Mouse (Mus musculus) embryonic stem cell, embryonic (primary cell): ENCODE measurements at regions not wholly inside any gene's neighbourhood (a gene's known extent, or its start where the extent isn't known, plus 50 kb on each side); places are given as distances from the start of the nearest gene placed in this dataset.

Source experiments
- CTCF ChIA-PET, 4 experiments: fragments of 300-600 bp in 2 of 4; fragments of 350-600 bp in 2 of 4; sonication (Branson Sonifier 250); formaldehyde crosslinking; loops; one replicate each; lab custom pipeline; 2022; ENCODE audit warnings: inconsistent platforms in 2 of 4; lab: Charles Lee
- POLR2A ChIA-PET, 4 experiments: fragments of 300-600 bp in 2 of 4; fragments of 350-600 bp in 2 of 4; sonication (Branson Sonifier 250); formaldehyde crosslinking; loops; one replicate each; lab custom pipeline; 2022; ENCODE audit warnings: antibody characterized with exemption in 4 of 4, inconsistent platforms in 1 of 4; lab: Charles Lee

DNA sequence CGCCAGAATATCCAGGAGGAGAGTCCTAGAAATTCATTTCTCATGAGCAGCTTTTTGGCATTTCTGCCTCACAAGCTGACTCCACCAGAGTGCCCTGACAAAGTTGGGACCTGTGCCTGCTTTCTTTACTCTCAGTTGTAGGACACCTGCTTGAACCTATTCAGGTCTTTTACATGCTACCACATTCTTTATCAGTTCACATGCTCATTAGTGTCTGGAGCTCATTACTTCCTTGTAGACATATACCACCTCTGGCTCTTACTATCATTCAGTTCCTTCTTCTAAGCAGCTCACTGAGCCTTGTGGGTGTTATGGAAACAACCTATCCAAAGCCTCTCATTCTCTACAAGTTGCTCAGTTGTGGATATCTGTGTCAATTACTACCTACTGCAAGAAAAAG is 363.4 kb upstream of the Gm5150 start:
- CTCF ChIA-PET = no interaction called here
- POLR2A ChIA-PET = no interaction called here

DNA sequence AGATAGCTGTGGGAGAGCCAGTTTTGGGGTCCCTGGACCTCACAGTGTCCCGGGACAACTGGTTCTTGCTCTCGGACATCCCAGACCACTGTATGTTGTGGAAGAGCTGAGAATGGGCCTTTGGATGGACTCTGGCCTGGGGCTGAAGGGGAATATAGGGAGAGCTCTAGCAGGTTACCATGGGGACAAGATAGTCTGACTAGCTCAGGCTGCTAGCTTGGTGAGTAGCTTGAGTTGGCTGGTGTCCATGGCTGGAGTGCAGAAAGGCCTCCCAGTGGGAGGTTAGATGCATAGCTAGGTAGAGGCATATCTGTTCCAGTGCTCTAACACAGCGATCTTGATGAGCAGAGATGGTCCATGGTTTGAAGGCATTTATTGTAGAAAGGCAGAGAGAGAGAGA is 356.9 kb upstream of the Gm5150 start:
- ChIA-PET CTCF (no interaction called here), POLR2A (no interaction called here)

DNA sequence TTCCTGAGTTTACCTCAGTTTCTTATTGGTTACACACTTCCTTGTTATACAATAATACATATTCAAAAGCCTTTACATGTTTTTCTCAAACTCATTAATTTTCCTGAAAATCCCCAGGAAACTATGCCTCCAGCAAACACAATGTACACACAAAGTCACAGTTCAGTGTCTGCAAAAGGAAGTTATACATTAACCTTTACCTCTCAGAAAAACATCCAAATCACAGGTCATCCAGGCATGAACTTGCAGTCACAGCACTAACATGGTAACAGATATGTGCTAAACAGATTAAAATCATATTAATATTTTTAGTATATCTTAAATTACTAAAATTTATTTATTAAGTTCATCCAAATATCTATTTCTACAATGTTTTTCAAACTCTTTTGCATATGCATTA is 352.8 kb upstream of the Gm5150 start:
- POLR2A ChIA-PET = no interaction called here
- CTCF ChIA-PET = no interaction called here

DNA sequence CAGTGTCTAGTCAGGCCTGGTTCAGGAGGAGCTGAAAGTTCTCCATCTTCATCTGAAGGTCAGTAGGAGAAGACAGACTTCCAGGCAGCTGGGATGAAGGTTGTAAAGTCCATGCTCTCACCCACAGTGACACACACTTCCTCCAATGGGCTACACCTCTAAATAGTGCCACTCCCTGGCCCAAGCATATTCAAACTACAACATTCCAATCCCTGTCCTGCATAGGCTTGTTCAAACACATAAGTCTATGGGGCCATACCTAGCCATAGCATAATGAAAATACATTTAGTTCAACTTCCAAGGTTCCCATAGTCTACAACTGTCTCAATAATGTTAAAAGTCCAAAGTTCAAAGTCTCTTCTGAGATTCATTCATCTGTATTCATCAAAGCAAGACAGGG is 324.5 kb upstream of the Gm5150 start:
- ChIA-PET CTCF (no interaction called here), POLR2A (no interaction called here)

DNA sequence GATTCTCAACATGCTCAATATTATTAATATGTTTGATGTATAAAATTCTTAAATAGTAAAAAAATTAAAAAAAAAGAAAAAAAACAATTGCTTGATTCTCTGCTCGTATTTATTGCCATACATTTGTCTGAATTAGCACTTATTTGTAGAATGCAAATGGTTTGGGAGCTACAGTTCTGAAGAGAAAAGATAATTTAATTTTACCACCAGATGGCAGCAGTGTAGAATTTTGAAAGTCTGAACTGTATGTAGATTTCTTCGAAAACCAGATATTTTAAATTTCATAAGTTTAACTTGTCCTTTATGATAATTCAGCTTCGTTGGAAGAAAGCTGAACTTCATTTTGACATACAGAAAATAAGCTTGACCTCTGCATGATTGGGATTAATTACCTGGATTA is 304.6 kb upstream of the Gm5150 start:
- CTCF ChIA-PET = interaction anchor here in 1 of 4 experiments (0.6 kb wide), 1 partner anchor 448 kb away, joined by 3 read pairs; no protein-coding TSS in a partner anchor
- POLR2A ChIA-PET = no interaction called here

DNA sequence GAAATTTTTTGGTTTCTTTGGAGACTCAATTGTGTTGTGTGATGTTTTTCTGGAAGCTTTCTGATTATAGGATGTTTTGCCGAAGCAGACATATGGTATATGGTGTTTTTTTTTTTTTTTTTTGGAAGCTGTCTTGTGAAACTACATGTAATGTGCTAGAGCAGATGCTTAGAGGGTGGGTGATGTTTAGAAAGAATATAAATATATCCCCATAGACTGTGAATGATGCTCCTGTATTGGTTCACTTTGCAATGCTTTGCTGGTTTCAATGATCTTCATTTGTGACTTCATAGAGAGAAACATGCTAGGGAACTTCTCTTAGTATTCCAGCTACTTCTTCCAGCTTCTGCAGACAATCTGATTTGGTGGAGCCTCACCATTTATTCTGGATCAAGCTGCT is 271.2 kb upstream of the Gm5150 start:
- CTCF ChIA-PET = no interaction called here
- POLR2A ChIA-PET = no interaction called here
